Mouse (Mus musculus) forebrain, embryonic 10.5 days (tissue): ENCODE data around the gene Rpl10a. TPM values are rescaled to one million over a fixed set of nuclear protein-coding genes. Genes with fewer than 3 reads are reported as not detected.
"Not testable (repeated sequence)": the region's sequence is repeated elsewhere in the genome, so short reads cannot be mapped to it uniquely, and the experiment has no call there.

Experiments
- DNase-seq: peaks from one replicate; pipeline ENCODE4 v3.0.0-alpha.2; 2017; ENCODE audit warnings: low spot score; ENCODE audit errors: extremely low spot score
- H3K27ac ChIP-seq: fragments of 300-500 bp; sonication (generic); 2 replicates; pipeline ENCODE4 v1.5.1; 2016; ENCODE audit warnings: mild to moderate bottlenecking
- H3K27me3 ChIP-seq: fragments of 300-500 bp; sonication (generic); 2 replicates; pipeline ENCODE4 v1.6.1; 2016; ENCODE audit warnings: mild to moderate bottlenecking; ENCODE audit not compliant: poor library complexity, severe bottlenecking
- H3K36me3 ChIP-seq: fragments of 300-500 bp; sonication (generic); replicated peaks from 2 replicates; pipeline ENCODE4 v1.6.1; 2016; ENCODE audit warnings: mild to moderate bottlenecking, moderate library complexity
- H3K4me1 ChIP-seq: fragments of 300-500 bp; sonication (generic); 2 replicates; pipeline ENCODE4 v1.6.1; 2016
- H3K4me3 ChIP-seq: fragments of 300-500 bp; sonication (generic); 2 replicates; pipeline ENCODE4 v1.5.1; 2016; ENCODE audit warnings: mild to moderate bottlenecking, moderate library complexity
- H3K9me3 ChIP-seq: fragments of 300-500 bp; sonication (generic); 2 replicates; pipeline ENCODE4 v1.6.1; 2016; ENCODE audit warnings: mild to moderate bottlenecking, moderate library complexity
- WGBS: fragments of 180-500 bp; shearing (Covaris S2); methylation state at CpG from one replicate; pipeline ENCODE4 v1.1.7; 2016; 5-methylcytosine and 5-hydroxymethylcytosine counted together
- polyA plus RNA-seq: library from polyadenylated mRNA; unstranded; fragments of >200 nt; fragmentation: Nextera tagmentation; extraction: Ambion mirVana; gene quantifications from 2 replicates; pipeline ENCODE4 v1.2.1, GENCODE M21; 2016

Rpl10a gene
- polyA plus RNA-seq, 1 experiment from 2014 or later: 511 TPM

GRCm38 (mm10) chr17:28358576-28359261 is 30.4 kb downstream of the Rpl10a start:
- WGBS: 13% methylated on average over 24 of the region's 24 CpGs
- not testable (repeated sequence) for H3K4me3 ChIP-seq, DNase-seq, H3K9me3 ChIP-seq, H3K36me3 ChIP-seq, H3K27ac ChIP-seq
- Histone ChIP-seq H3K27me3 (peaks cover 96% of the 10 kb centered on the region), H3K4me1 (peaks cover 27% of the 10 kb centered on the region)

- Histone ChIP-seq H3K36me3 (no peaks in the 10 kb centered on the region), H3K9me3 (no peaks in the 10 kb centered on the region), H3K4me3 (no peak overlapping the region), H3K27ac (no peak overlapping the region), H3K4me1 (peaks cover 40% of the 10 kb centered on the region), H3K27me3 (peaks cover 100% of the 10 kb centered on the region)
- 88% methylated on average over 9 of the region's 9 CpGs for WGBS
- no peak for DNase-seq
Observed at GRCm38 (mm10) chr17:28360531-28361277, 32.4 kb downstream of the Rpl10a start.

GRCm38 (mm10) chr17:28361921-28362652 is 33.8 kb downstream of the Rpl10a start:
- no peaks in the 10 kb centered on the region for H3K36me3 ChIP-seq
- no peak for DNase-seq
- peak overlapping the region; percentile 77 for H3K27ac ChIP-seq
- WGBS: 35% methylated on average over 11 of the region's 11 CpGs
- peaks cover 40% of the 10 kb centered on the region for H3K4me1 ChIP-seq
- peak overlapping the region; percentile 54 for H3K4me3 ChIP-seq
- H3K27me3 ChIP-seq: peaks cover 94% of the 10 kb centered on the region
- no peaks in the 10 kb centered on the region for H3K9me3 ChIP-seq

GRCm38 (mm10) chr17:28362653-28363292 is 34.5 kb downstream of the Rpl10a start:
- H3K27ac ChIP-seq: peak overlapping the region; percentile 77
- DNase-seq: peak; percentile 47
- no peaks in the 10 kb centered on the region for H3K9me3 ChIP-seq
- under 1% methylated on average over 25 of the region's 25 CpGs for WGBS
- peaks cover 92% of the 10 kb centered on the region for H3K27me3 ChIP-seq
- no peaks in the 10 kb centered on the region for H3K36me3 ChIP-seq
- peak overlapping the region; percentile 54 for H3K4me3 ChIP-seq
- H3K4me1 ChIP-seq: peaks cover 40% of the 10 kb centered on the region

GRCm38 (mm10) chr17:28363507-28363906 is 35.2 kb downstream of the Rpl10a start:
- Histone ChIP-seq H3K27me3 (peaks cover 85% of the 10 kb centered on the region), H3K27ac (0 out of 2 replicates have a peak overlapping the region, but pooled peaks have one; percentile 77), H3K9me3 (no peaks in the 10 kb centered on the region), H3K4me3 (peak overlapping the region; percentile 54), H3K4me1 (peaks cover 38% of the 10 kb centered on the region), H3K36me3 (no peaks in the 10 kb centered on the region)
- no peak for DNase-seq
- WGBS: 9% methylated on average over 6 of the region's 6 CpGs

GRCm38 (mm10) chr17:28365122-28365521 is 36.9 kb downstream of the Rpl10a start, which contains the start of gene Tulp1:
Gene Tulp1, minus strand, starts transcription at chr17:28365222.
- Histone ChIP-seq H3K4me3 (peak within 1 kb of the TSS; percentile 54), H3K9me3 (no peaks in the 10 kb centered on the region)
- 16% methylated on average over 8 of the region's 8 CpGs for WGBS

GRCm38 (mm10) chr17:28368449-28368848 is 40.2 kb downstream of the Rpl10a start:
- Histone ChIP-seq H3K27ac (no peak overlapping the region), H3K4me3 (no peak overlapping the region), H3K9me3 (no peaks in the 10 kb centered on the region), H3K36me3 (no peaks in the 10 kb centered on the region), H3K4me1 (peaks cover 19% of the 10 kb centered on the region), H3K27me3 (peaks cover 40% of the 10 kb centered on the region)
- peak; percentile 83 for DNase-seq
- WGBS: 8% methylated on average over 13 of the region's 13 CpGs

More at GRCm38 (mm10) chr17:28365122-28365521, 36.9 kb downstream of the Rpl10a start, which contains the start of gene Tulp1:
- Histone ChIP-seq H3K27ac (peak within 1 kb of the TSS; percentile 41; the same call in 1 of the 2 replicates), H3K27me3 (peaks cover 69% of the 10 kb centered on the region), H3K36me3 (no peaks in the 10 kb centered on the region), H3K4me1 (peaks cover 34% of the 10 kb centered on the region)
- DNase-seq: no peak

- Histone ChIP-seq H3K4me3 (no peak overlapping the region), H3K9me3 (no peaks in the 10 kb centered on the region), H3K27me3 (peaks cover 40% of the 10 kb centered on the region), H3K4me1 (peaks cover 15% of the 10 kb centered on the region), H3K36me3 (no peaks in the 10 kb centered on the region), H3K27ac (no peak overlapping the region)
- WGBS: 81% methylated on average over 5 of the region's 5 CpGs
- no peak for DNase-seq
Observed at GRCm38 (mm10) chr17:28369056-28369455, 40.8 kb downstream of the Rpl10a start.

- peaks cover 20% of the 10 kb centered on the region for H3K4me1 ChIP-seq
- H3K27ac ChIP-seq: no peak overlapping the region
- no peak for DNase-seq
- 79% methylated on average over 2 of the region's 2 CpGs for WGBS
- no peaks in the 10 kb centered on the region for H3K36me3 ChIP-seq
- H3K9me3 ChIP-seq: no peaks in the 10 kb centered on the region
- no peak overlapping the region for H3K4me3 ChIP-seq
- peaks cover 40% of the 10 kb centered on the region for H3K27me3 ChIP-seq
Observed at GRCm38 (mm10) chr17:28371286-28371685, 43.0 kb downstream of the Rpl10a start.

- H3K4me1 ChIP-seq: peaks cover 20% of the 10 kb centered on the region
- peaks cover 41% of the 10 kb centered on the region for H3K27me3 ChIP-seq
- no peak overlapping the region for H3K27ac ChIP-seq
- no peak overlapping the region for H3K4me3 ChIP-seq
- H3K36me3 ChIP-seq: no peaks in the 10 kb centered on the region
- no peak for DNase-seq
- WGBS: 57% methylated on average over 1 of the region's 1 CpGs
- no peaks in the 10 kb centered on the region for H3K9me3 ChIP-seq
Observed at GRCm38 (mm10) chr17:28371941-28372340, 43.7 kb downstream of the Rpl10a start.

- peaks cover 16% of the 10 kb centered on the region for H3K4me1 ChIP-seq
- peak; percentile 59 for DNase-seq
- no peak overlapping the region for H3K4me3 ChIP-seq
- peaks cover 41% of the 10 kb centered on the region for H3K27me3 ChIP-seq
- no peaks in the 10 kb centered on the region for H3K36me3 ChIP-seq
- WGBS: 14% methylated on average over 10 of the region's 10 CpGs
- H3K27ac ChIP-seq: no peak overlapping the region
- H3K9me3 ChIP-seq: no peaks in the 10 kb centered on the region
Observed at GRCm38 (mm10) chr17:28373821-28374220, 45.5 kb downstream of the Rpl10a start.

- H3K9me3 ChIP-seq: no peaks in the 10 kb centered on the region
- H3K4me1 ChIP-seq: peaks cover 16% of the 10 kb centered on the region
- DNase-seq: no peak
- no peak overlapping the region for H3K4me3 ChIP-seq
- no peaks in the 10 kb centered on the region for H3K36me3 ChIP-seq
- WGBS: 20% methylated on average over 16 of the region's 16 CpGs
- H3K27ac ChIP-seq: no peak overlapping the region
- peaks cover 42% of the 10 kb centered on the region for H3K27me3 ChIP-seq
Observed at GRCm38 (mm10) chr17:28374494-28374893, 46.2 kb downstream of the Rpl10a start.
